Mouse (Mus musculus) lung, adult 2 months (tissue): ENCODE data around the gene Olfml2a.

Experiments used
- CTCF ChIP-seq: fragments of 200-500 bp; IDR thresholded peaks from 2 replicates; pipeline ENCODE4 v1.5.1; 2011; ENCODE audit warnings: mild to moderate bottlenecking, low read length, control low read depth; ENCODE audit not compliant: insufficient read depth
- POLR2A ChIP-seq: fragments of 200-500 bp; IDR thresholded peaks from 2 replicates; pipeline ENCODE4 v1.6.1; 2011; ENCODE audit warnings: low read depth, mild to moderate bottlenecking, control low read depth, low read length, borderline replicate concordance; ENCODE audit errors: extremely low read depth

GRCm38 (mm10) chr2:38937396-38937795 lies 5.6 kb downstream of the Olfml2a start:
- TF ChIP-seq POLR2A (no peak), CTCF (no peak)
